Mouse (Mus musculus) macrophage (primary cell): ENCODE results near the gene Appl2. TPM values are rescaled to one million over a fixed set of nuclear protein-coding genes. Genes with fewer than 3 reads are reported as not detected.
A peak's percentile ranks its signal among the peaks of the same experiment; 100 is the strongest.

Experiments
- H3K27ac ChIP-seq: fragments of 350-480 bp; formaldehyde crosslinking; 2 replicates; pipeline ENCODE4 v1.9.0; 2021
- H3K36me3 ChIP-seq: fragments of 350-480 bp; formaldehyde crosslinking; 2 replicates; pipeline ENCODE4 v1.9.0; 2021; ENCODE audit errors: inconsistent target
- H3K4me3 ChIP-seq: fragments of 350-480 bp; formaldehyde crosslinking; 2 replicates; pipeline ENCODE4 v1.9.0; 2021; ENCODE audit errors: inconsistent target
- H3K79me2 ChIP-seq: fragments of 350-480 bp; formaldehyde crosslinking; 2 replicates; pipeline ENCODE4 v1.9.0; 2021; ENCODE audit errors: inconsistent target
- WGBS: methylation state at CpG from one replicate; pipeline ENCODE4 v1.1.7; 2026; ENCODE audit warnings: inconsistent platforms; ENCODE audit not compliant: missing documents; 5-methylcytosine and 5-hydroxymethylcytosine counted together
- polyA plus RNA-seq: library from polyadenylated mRNA; stranded (reverse); fragments of 250-400 nt; gene quantifications from 3 replicates; pipeline ENCODE4 v1.2.4, GENCODE M21; 2018; ENCODE audit warnings: inconsistent platforms

The Appl2 gene
- polyA plus RNA-seq, 1 experiment from 2014 or later: 263 TPM

DNA sequence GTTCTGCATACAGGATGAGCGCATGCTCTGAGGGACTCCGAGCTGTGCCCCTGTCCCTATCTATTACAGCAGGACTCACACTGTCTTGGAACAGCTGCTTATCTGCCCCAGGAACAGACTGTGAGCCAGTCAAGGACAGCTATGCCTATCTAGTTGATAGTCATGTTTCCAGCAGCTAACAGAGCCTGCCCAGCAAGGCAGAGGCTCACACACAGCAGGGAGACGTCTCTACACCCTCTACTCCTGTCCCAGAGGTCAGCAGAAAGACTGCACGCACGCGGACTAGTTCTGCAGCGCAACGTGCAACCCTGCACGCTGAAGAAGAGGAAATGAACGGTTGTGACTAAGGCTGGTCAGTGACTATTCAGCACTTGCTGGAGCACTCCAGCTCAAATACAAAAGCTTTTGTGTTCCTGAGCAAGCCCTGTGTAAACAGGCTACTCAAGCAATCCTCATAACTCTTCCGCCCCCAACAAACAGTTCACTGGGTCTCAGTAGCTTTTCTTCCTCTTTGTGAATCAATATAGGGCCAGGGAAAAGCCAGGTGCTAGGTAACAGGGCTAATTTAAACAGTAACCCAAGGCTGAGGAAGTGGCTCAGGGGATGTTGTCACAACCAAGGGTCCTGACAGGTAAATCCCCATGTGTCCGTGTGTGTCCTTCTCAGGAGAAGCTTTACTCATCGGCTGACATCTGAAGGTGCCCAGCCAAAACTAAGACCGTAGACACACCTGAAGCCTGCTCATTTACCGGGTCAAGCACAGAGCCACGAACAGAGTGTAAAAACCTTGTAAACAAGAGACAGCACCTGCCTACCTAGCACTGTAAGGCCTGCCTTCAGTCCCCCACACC, 3.4 kb downstream of the Appl2 start:
- peaks cover 8% of the 10 kb centered on the region; the same call in 1 of the 2 replicates for H3K36me3 ChIP-seq
- WGBS: 30% methylated on average over 16 of the region's 16 CpGs
- H3K27ac ChIP-seq: peak overlapping the region; percentile 94
- peaks cover 77% of the 10 kb centered on the region for H3K79me2 ChIP-seq
- peak overlapping the region; percentile 5; the same call in 1 of the 2 replicates for H3K4me3 ChIP-seq

DNA sequence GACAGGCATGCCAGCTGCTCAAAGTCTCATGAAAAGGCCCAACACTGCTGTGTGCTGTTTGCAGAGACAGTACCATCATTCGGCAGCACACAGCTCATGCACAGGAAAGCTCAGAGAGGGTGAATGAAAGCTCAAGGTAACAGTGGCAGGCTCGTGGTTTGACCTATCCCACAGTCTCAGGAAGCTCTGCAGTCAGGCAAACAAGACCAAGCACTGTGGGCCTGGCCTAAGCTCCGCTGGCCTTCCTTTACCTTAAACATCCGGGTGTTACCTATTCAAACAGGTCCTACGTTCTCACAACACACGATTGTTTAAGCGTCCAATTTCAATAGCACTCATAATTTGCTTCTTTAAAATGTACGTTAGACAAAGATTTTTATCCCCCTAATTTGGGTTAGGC, 4.4 kb downstream of the Appl2 start:
- Histone ChIP-seq H3K79me2 (peaks cover 86% of the 10 kb centered on the region), H3K36me3 (peaks cover 12% of the 10 kb centered on the region; the same call in 1 of the 2 replicates), H3K27ac (peak overlapping the region; percentile 94), H3K4me3 (no peak overlapping the region; the same call in 1 of the 2 replicates)
- 81% methylated on average over 8 of the region's 8 CpGs for WGBS

DNA sequence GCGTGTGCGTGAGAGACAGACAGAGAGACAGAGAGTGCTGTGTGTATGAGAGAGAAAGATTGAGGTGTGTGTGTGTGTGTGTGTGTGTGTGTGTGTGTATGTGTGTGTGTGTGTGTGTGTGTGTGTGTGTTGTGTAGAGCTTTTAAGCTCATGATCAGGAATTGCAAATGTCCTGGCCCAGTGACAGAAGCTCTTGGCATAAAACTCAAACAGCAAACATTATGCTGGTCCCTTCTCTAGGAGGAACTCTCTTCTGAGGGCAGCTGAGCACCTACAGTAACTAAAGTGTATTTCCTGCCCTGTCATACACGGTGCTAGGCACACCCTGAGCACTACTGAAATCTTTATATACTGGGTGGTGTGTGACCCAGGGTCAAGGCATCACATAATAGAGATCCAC, 6.9 kb downstream of the Appl2 start:
- Histone ChIP-seq H3K79me2 (peaks cover 87% of the 10 kb centered on the region), H3K27ac (no peak overlapping the region), H3K36me3 (peaks cover 12% of the 10 kb centered on the region; the same call in 1 of the 2 replicates), H3K4me3 (no peak overlapping the region)
- WGBS: 92% methylated on average over 2 of the region's 3 CpGs

DNA sequence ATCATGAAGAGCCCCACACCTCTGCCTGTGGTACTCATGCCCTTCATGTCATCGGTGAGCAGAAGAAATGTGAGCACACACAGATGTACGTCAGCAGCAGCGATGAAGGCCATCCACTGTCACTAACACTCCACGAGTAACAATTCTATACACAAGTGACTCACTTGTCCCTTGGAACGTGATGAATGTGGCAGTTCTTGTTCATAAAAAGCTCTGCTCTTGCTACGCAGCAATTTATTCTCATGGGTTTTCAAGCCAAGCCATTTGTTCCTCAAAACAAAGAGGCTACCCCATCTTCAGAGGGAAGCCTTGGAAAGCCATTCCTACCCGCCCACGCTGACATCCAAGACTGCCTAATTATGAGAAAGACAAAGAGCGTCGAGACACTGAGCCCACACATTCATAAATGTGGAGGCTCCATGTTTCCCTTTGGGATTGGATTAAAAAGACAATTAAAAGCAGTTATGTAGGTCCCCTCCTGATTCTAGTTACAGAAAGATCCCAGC, 8.6 kb downstream of the Appl2 start:
- H3K79me2 ChIP-seq: peaks cover 92% of the 10 kb centered on the region
- H3K4me3 ChIP-seq: no peak overlapping the region
- H3K36me3 ChIP-seq: peaks cover 12% of the 10 kb centered on the region; the same call in 1 of the 2 replicates
- WGBS: 94% methylated on average over 10 of the region's 10 CpGs
- no peak overlapping the region for H3K27ac ChIP-seq

DNA sequence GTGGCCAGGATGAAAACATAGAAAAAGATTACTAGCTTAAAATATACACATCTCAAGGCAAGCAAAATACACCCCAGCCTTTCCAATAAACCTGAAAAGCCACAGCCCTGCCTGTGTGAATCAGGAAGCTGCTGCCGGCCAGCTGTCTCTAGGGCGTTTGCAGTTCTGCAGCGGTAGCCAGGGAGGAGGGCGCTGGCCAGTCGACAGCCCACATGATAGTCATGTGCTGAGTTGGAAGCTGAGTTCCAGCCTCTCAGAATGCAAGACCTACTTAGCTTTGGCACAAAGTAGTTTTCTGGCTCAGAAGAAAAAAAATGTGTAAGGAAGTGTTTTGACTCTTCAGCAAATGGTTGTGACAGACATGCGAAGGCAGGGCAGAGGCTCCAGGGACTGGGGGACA, 11.2 kb downstream of the Appl2 start:
- peaks cover 92% of the 10 kb centered on the region for H3K79me2 ChIP-seq
- H3K27ac ChIP-seq: peak overlapping the region; percentile 87
- H3K4me3 ChIP-seq: peak overlapping the region; percentile 25
- WGBS: 0% methylated on average over 6 of the region's 6 CpGs
- peaks cover 27% of the 10 kb centered on the region for H3K36me3 ChIP-seq

DNA sequence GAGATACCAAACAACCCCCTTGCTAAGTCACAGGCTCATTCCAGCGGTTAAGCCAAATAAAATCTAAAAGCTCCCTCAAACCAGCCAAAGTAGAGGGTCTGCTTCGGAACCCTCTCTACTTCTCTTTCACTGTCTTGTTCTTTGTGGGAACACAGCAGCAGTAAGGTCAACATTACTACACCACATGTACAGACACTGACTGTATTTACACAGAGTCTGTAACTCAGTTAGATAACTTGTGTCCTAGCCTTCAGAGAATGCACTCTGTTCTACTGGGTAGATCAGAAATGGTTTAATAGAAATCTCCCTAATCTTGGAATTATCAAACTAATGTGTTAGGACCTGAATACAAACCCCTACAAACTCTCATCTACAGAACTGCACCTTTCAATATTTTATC, 12.3 kb downstream of the Appl2 start:
- Histone ChIP-seq H3K79me2 (peaks cover 90% of the 10 kb centered on the region), H3K36me3 (peaks cover 37% of the 10 kb centered on the region), H3K27ac (peak overlapping the region; percentile 87), H3K4me3 (peak overlapping the region; percentile 25; the same call in 1 of the 2 replicates)
- 96% methylated on average over 2 of the region's 2 CpGs for WGBS

DNA sequence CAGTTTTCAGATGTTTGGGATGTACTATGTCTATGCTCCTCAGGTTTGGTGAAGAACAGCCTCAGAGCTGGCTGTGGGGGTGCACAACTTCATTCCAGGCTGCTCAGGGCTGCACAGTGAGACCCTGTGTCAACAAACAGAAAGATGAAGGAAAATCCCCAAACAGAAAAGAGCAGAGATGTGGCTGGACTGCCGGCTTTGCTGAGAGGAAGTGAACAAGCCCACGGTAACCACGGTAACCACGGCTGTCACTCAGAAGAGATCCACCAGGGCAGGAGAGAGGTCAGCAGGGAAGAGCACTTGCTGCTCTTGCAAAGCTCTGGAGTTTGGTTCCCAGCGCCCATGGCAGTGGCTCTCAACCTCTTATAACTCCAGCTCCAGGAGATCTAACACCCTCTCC, 14.1 kb downstream of the Appl2 start:
- 7% methylated on average over 5 of the region's 5 CpGs for WGBS
- Histone ChIP-seq H3K36me3 (peaks cover 43% of the 10 kb centered on the region), H3K27ac (peak overlapping the region; percentile 33; the same call in 1 of the 2 replicates), H3K4me3 (no peak overlapping the region), H3K79me2 (peaks cover 76% of the 10 kb centered on the region)

DNA sequence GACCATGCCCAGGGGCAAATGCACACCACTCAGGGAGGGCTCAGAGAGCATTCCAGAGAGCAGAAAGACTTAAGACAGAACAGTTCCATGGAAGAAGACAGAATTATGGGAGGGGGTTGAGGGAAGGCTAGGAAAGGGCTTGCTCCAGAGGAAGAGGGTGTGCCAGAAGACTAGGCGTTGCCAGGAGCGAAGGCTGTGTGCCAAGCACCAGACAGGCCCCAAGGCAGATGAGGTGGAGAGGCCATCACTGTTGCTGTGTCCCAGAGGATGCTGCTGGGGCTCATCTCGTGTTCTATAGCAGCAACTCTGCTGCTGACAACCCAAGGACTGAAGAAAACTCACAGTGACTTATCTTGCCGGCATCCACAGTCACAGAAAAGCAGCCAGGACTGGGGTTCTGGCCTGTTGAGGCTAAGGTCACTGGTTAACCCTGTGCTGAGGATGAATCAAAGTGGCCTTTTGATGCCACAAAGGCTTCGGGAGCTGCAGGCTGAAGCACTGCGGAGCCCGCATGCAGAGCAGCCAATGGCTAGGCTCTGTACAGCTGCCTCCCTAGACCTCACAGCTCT, 15.6 kb downstream of the Appl2 start:
- no peak overlapping the region for H3K27ac ChIP-seq
- 98% methylated on average over 7 of the region's 7 CpGs for WGBS
- peaks cover 59% of the 10 kb centered on the region for H3K36me3 ChIP-seq
- peaks cover 61% of the 10 kb centered on the region for H3K79me2 ChIP-seq
- no peak overlapping the region for H3K4me3 ChIP-seq

DNA sequence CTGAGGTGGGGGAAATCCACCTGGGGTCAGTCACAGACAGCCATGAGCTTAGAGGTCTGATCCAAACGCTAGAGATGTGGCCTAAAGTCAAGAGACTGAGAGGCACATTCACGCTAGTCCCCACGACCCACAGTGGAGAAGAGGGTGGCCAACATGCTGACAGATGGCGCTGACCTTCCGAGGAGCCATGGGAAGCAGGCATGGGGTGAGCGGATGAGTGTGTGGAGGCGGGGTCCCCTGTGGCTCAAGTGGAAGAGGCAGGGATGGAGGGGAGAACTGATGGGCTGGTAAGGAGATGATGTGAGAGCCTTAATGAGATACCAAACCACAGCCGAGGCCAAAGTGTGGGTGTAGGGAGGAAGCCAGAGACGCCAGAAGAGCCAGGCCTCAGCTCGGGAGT, 16.8 kb downstream of the Appl2 start:
- Histone ChIP-seq H3K79me2 (peaks cover 57% of the 10 kb centered on the region), H3K27ac (no peak overlapping the region), H3K36me3 (peaks cover 70% of the 10 kb centered on the region), H3K4me3 (no peak overlapping the region)
- 94% methylated on average over 10 of the region's 10 CpGs for WGBS

DNA sequence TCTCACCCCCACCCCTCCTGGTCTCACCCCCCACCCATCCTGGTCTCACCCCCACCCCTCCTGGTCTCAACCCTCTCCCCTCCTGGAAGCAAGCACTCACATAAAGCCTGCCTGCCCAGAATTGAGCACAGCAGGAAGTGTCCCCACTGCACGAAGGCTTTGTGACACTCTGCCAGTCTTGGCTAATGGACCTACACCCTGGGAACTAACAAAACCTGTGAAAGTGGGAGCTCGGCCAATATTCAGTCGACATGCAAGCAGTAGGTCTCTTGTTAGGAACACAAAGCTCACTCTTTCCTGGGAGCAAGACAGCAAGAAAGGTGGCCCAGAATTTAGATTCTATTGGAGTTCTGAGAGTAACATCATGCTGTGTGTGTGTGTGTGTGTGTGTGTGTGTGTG, 17.6 kb downstream of the Appl2 start:
- Histone ChIP-seq H3K79me2 (peaks cover 49% of the 10 kb centered on the region), H3K27ac (no peak overlapping the region), H3K4me3 (no peak overlapping the region), H3K36me3 (peaks cover 79% of the 10 kb centered on the region)
- 83% methylated on average over 3 of the region's 3 CpGs for WGBS

DNA sequence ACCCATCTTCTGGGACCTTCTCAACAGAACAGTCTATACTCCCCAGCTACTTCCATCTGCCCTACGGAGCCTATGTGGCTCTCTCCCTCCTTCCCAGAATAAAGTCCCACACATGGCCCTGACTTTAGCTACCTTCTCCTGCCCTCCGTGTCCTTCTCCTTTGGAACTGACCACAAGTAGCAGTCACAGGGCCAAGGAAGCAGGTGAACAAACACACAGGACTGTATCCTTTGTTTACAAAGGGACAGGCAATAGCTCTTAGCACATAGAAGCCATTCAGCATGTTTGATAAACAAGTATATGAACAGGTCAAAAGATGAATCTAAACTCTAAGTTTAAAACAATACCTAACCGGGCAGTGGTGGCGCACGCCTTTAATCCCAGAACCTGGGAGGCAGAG, 18.7 kb downstream of the Appl2 start:
- no peak overlapping the region for H3K27ac ChIP-seq
- peaks cover 89% of the 10 kb centered on the region for H3K36me3 ChIP-seq
- H3K4me3 ChIP-seq: no peak overlapping the region
- H3K79me2 ChIP-seq: peaks cover 38% of the 10 kb centered on the region; the same call in 1 of the 2 replicates
- whole genome bisulfite sequencing: 87% methylated on average over 5 of the region's 5 CpGs

DNA sequence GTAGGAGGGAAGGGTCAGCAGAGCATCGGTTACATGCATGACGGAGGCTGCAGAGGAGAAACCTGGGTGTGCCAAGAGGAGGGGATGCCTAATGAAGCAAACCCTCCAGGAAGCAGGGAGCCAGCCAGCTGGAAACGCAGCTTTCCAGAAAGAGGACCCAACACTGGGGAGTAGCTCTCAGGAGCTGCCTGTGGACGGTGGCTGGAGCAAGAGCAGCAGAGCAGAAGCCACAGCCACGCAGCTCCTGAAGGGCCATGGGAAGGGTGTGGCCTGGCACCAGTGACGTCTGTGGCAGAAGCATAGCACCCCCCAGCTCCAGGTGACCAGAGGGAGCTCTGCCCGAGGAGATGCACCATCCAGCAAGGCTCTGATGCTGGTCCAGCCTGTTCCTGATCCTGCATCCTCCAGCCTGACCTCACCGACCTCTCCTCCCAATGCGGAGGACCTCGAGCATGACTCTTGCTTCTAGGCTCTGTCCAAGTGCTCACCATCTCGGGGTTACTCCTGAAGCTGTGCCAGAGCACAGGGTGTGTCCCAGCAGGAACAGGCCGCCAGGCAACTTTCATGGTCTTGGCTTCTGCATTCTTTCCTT, 19.3 kb downstream of the Appl2 start:
- peaks cover 33% of the 10 kb centered on the region; the same call in 1 of the 2 replicates for H3K79me2 ChIP-seq
- H3K4me3 ChIP-seq: no peak overlapping the region
- 95% methylated on average over 10 of the region's 12 CpGs for WGBS
- no peak overlapping the region for H3K27ac ChIP-seq
- peaks cover 95% of the 10 kb centered on the region for H3K36me3 ChIP-seq

DNA sequence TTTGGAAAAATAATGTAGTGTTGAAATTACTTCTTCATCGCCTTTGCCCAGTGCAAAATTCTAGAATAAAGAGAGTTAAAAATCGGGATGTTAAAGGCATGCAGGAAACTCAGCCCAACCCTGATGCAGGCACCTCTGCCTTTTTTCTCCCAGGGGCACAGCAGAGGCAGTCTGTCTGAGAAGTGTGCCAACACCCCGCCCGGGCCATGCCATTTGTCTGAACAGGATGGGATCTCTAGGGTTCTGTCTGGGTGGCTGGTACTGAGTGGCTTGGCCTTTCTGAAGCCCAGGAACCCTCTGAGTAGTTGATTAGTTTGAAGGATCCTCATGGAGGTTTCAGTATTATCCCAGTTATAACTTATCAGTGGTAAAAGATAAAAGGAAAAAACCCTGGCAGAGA, 20.3 kb downstream of the Appl2 start:
- 100% methylated on average over 4 of the region's 4 CpGs for WGBS
- H3K36me3 ChIP-seq: peaks cover 99% of the 10 kb centered on the region

DNA sequence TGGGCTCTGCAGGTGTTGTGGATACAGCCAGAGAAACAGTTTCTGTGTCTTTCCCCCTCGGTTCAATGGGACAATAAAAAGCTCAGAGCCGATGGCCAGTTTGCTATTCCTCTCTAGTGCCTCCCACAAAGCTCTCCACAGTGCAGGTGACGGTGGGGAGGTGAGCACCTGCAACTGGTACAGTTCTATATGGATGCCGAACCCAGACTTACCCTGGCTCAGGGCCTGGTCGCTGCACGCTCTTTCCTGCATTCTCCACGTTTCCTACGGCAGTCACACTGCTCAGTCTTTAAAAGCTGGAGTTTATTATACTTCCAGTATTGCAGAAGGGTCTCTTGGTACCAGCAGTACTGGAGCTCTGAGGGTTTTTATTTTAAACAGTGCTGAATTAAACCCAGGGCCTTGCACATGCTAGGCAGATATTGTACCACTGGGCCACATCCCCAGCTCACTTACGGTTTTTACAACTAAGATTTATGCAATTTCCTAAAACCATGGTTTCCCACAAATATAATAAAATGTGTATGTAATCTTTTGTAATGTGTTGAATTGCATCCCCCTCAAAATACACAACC, 21.3 kb downstream of the Appl2 start:
- 94% methylated on average over 8 of the region's 9 CpGs for WGBS
- H3K36me3 ChIP-seq: peaks cover 98% of the 10 kb centered on the region

More for the DNA sequence above, 20.3 kb downstream of the Appl2 start:
- H3K79me2 ChIP-seq: peaks cover 22% of the 10 kb centered on the region; the same call in 1 of the 2 replicates
- H3K4me3 ChIP-seq: no peak overlapping the region
- no peak overlapping the region for H3K27ac ChIP-seq

More for the DNA sequence above, 21.3 kb downstream of the Appl2 start:
- Histone ChIP-seq H3K79me2 (peaks cover 12% of the 10 kb centered on the region; the same call in 1 of the 2 replicates), H3K4me3 (no peak overlapping the region), H3K27ac (no peak overlapping the region)
